Mouse (Mus musculus) CH12F3 (cell line): ENCODE results near the gene Samd10.

ENCODE experiments used
- in situ Hi-C: fragments of 300-500 bp; cut with MboI; formaldehyde crosslinking; loops from 2 replicates; pipeline ENCODE4 v1.14.3; 2020; ENCODE audit warnings: low sequenced_read_pairs

The Samd10 gene

DNA sequence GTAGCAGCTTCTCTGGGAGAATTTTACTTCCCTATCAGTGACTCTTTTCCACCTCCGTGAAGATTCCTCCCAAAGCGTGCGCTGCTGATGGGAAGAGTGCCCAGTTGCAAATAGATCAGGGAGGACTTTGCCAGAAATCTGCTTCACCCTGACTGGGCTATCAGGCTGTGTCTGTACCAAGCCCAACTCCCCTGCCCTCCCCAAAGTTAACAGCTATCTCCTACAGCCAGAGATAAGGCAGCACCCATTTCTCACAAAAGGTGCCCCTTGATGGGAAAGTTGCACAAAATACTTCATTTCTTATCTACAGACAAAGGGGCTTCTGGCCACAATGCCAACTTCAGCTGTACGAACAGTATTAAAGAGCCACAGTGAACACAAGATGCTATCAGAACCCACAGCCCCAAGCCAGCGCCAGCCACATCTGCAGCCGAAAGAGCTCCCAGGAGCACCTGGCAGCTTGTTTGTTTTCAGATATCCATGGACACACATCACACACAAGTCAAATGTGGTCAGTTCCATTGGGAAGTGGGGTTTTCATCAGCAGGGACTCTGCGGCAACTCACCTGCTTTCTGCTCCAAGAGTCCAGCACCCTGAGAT lies 20.9 kb downstream of the Samd10 start:
- in situ Hi-C loops, result loop anchor here (10.0 kb wide), 1 partner anchor 183 kb away; no protein-coding TSS in a partner anchor

DNA sequence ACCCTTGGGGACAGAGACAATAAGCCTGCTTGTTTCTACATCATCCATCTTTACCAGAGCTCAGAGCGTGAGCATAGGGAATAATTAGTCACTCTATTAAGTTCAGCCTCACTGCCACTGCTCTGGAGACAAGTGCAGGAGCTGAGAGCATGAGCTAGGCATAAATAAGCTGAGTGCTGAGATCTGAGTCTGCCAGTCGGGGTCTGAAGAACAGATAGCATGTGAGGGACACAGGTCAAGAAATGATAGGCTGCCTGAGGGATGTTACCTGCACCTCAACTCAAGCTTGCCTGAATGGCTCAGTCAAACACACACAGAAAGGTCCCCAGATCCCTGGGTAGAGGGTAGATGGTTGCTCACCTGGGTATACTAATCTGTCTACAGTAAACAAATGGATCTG lies 21.9 kb downstream of the Samd10 start:
- in situ Hi-C loops, result loop anchor here (10.0 kb wide), 1 partner anchor 182 kb away; no protein-coding TSS in a partner anchor

DNA sequence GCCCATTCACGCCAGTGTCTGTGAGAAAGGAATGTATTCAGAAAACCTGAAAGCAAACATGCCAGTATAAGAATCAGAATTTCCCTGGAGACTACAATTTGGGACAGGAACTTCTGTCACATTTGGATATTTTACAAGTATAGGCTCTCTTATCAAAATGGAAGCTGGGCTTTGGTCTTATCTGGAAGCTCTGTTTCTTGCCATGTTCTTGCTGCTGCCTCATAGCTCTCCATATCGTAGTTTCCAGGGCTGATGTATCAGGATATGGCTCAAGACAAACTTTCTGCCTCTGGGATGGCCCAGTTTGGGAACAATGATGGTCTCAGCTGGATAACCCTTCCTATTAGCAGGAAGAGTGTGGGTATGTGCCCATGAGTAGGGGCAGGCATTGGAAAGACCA lies 22.4 kb downstream of the Samd10 start:
- in situ Hi-C loops, result loop anchor here (10.0 kb wide), 1 partner anchor 182 kb away; no protein-coding TSS in a partner anchor

DNA sequence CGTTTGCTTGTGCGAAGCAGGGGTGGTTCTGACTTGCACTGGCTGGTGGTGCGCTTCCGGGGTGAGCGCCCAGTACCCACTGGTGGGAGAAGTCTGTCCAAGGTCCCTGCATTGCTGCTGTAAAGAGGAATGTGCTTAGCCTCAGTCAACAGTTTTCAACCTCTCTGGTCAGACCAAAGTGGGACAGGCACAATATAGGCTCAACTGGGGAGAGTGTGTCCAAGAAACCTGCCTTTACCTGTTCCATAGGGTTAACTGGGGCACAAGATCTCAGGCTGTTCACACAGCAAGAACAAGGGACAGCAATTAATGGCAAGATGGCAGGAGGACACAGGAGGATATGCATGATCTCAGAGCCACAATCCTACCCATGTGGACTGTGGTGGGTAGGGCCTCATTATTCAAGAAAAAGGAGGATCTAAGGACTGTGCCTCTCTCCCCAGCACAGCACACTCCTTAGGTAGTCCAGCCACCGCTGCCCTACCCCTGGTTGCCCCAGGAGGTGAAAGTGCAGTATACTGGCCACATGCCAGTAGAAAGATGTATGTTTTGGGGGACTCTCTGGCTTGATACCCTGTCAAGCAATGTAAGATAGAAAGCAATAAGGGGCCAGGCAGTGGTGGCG lies 24.0 kb downstream of the Samd10 start:
- in situ Hi-C loops, result loop anchor here (10.0 kb wide), 1 partner anchor 180 kb away; no protein-coding TSS in a partner anchor

DNA sequence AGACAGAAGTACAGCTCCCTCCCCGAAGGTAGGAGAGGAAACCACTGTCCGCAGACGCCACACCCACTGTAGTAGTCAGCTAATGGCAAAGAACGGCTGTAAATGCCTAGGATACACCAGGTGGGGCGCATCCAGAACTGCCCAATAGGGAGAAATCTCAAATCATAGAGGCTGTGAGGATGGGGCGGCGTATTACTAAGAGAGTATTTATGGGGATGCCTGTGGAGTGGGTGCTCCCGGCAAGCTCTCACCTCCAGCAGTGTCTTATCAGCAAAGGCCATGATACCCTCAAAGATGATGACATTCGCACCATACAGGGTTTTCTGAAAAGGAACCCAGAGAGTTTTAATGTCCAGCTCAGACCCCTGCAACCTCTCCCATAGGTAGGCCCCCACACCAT lies 25.1 kb downstream of the Samd10 start:
- in situ Hi-C loops, result loop anchor here (10.0 kb wide), 1 partner anchor 179 kb away; no protein-coding TSS in a partner anchor

DNA sequence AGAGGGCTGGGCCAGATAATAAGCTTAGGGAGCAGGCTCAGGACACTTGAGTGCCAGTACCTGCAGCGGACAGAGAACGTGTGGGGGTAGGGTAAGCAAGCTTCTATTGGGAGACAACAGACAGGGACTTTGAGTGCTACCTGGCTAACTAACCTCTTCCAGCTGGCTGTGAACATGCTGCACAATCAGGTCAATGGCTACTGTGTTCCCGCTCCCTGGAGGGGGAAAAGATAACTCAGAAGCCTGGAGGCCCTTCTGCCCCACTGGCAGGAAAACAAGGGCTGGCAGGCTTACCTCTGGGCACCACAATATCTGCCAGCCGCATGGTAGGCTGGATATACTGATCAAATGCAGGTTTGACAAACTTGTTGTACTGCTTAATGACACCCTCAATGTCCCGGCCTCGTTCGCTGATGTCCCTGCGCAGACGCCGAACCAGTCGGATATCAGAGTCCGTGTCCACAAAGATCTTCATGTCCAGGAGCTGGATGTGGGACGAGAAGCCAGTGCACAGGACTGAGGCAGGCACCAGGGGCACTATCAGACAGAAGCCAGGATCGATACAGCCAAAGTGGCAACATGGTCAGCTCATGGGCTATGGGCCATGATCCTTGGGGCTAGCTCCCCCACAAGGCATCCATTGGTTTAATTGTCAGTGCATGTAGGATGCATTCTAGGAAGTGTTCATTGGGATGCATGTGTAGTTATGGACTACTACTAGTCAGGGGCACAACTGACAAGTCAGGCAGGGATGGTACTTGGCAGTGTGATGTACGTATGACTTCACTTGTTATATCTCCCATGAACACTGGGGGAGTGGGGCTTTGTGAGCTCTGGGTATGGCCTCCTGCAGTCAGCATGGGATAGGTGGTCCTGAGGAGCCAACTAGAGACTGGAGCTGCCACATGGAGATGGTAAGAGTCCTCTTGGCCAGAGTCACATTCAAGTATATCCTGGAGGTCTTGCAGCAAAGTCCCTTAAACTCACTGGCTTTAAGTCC lies 25.8 kb downstream of the Samd10 start:
- in situ Hi-C loops, result loop anchor here (10.0 kb wide), 1 partner anchor 178 kb away; no protein-coding TSS in a partner anchor

DNA sequence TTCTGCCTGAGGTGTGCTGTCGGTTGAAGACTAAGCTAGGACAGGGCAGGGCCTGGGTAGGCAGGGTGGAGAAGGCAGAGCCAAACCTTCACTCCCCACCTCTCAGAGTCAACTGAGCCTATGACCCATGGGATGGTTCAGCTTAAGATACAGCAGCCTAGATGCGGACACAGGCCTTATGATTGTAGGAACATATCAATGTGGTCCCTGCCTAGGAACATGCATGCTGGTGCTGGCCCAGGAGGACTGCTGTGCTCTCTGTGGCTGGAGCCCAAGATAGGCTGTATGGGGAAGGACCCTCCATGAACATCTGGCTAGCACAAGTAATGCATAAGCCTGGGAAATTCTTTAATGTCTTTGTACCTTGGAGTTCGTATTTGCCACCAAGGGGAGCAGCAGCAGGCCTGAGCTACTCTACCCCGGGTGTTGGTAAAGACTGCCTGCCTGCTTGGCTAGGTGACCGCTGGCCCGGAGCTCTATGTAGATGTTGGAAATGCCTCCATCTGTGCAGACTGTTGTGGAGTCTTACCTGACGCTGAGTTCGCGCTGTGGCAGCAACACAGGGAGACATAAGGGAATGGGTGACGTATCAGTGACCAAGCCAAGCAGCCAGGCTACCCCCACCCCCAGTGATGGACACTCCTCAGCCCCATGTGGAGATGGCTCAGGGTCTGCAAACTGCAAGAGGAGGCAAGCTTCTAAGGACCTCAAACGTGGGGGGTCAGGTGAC lies 26.9 kb downstream of the Samd10 start:
- in situ Hi-C loops, result loop anchor here (10.0 kb wide), 1 partner anchor 177 kb away; no protein-coding TSS in a partner anchor

DNA sequence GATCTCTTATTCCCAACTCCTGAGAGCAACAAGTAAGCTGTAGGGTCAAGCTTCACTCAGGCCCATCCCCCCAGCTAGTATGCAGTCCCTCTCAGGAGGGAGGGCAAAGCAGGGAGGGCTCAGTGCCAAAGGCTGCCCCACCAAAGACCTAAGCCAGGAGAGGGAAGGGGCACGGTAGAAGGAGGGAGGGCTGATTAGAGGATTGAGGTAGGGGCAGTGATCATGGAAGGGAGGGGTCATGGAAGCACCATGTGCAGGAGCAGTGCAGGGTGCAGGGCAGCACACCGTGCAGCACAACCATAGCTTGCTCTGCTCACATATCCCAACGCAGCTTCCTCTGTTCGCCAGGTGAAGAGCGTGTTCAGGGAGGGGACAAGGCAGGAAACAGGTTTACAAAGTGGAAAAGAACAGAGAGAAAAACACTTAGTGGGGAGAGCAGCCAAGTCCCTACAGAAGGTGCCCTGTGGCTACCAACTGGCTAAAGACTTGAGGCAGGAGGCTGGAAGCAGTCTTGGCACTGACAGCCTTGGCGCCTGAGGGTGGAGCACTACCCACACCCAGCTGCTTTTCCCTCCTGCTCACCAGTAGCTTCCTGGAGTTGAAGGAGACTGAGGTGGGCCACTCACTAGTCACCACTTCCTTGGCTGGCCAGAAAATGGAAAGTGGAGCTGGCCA lies 28.0 kb downstream of the Samd10 start:
- in situ Hi-C loops, result loop anchor here (10.0 kb wide), 1 partner anchor 176 kb away; no protein-coding TSS in a partner anchor

DNA sequence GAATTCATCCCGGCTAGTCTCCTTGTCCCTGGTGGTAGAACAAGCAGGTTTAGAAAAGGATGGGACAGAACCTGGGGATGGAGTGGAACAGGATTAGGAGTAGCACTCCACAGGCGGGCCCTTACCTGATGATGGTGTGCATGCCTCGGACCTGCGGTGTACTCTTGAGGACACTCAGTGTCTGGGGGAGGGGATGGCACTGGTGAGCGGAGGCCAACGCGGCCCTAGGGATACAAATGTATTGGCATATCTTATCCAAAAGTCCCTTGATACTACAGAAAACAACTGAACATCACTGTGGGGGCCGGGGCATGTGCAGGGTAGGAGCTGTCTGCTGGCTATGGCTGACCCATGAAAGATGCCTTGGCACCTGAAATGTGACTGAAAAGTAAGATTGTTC lies 28.6 kb downstream of the Samd10 start:
- in situ Hi-C loops, result loop anchor here (10.0 kb wide), 1 partner anchor 176 kb away; no protein-coding TSS in a partner anchor

DNA sequence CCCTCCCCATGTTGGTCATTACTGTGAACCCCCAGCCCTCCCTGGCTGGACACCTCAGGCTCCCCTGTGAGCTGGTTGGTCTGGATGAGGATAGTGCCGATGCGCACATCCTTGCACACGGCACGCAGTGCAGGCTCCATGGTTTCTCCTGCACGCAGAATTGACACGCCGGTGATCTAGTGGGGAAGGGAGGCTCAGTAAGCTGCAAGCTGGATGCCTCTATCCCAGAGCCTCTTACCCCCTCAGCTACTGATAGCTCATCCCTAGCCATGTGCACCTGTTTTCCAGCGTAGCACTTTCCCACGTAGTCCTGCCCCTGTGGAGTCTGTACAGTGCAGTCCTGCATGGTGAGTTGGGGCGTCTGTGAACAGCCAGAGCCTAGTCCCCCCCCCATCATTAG lies 29.2 kb downstream of the Samd10 start:
- in situ Hi-C loops, result loop anchor here (10.0 kb wide), 1 partner anchor 175 kb away; no protein-coding TSS in a partner anchor

DNA sequence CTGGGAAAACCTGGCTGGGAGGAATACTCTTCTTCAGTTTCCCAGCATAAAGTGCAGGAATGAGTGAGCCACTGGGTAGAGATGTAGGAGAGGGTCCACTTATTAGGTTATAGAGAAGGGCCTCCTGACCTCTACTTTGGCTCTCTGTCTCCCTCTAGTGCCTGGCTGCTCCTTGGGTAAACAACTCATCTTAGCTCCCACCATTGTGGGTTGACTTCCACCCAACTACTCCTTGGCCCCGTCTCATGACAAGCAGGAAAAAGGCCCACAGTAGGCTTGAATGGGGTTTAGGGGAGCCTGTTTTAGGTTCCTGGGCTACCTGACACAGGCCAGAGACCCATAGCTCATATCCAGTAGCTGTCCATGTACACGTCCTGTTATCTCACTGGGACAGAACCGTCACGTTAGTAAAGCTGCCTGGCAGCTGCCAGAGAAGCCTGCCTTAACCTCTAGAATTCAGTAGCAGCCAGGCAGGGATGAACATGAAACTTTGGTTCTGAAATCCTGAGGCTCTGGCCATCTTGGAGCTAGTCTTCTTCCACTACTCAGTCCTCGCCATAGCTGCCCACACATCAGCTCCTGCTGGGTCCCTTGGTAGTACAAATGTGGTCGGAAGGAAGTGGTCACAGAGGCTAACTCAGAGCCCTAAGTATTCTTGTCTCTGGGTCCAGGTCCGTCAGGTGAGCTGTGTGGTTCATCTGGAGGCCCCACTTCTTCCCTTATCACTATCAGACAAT lies 30.6 kb downstream of the Samd10 start:
- in situ Hi-C loops, result no loop called here

DNA sequence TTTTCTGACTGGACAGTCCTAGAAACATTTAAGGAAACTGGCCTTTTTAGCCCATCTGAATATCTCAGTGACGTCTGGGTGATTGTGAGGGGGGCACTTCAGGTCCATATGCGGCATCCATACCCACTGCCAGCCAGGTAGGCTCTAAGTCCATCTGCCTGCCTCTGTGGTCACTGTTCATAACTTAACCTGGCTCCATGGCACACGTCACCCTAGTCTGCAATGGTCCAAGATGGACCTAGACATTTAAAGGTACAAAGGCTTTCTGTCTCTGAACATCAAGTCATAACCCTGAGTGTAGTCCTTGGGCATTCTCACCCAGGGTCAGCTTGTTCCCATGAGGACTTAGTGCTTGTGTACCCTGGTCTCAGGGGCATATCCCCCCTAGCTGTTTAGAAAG lies 31.7 kb downstream of the Samd10 start:
- in situ Hi-C loops, result no loop called here

DNA sequence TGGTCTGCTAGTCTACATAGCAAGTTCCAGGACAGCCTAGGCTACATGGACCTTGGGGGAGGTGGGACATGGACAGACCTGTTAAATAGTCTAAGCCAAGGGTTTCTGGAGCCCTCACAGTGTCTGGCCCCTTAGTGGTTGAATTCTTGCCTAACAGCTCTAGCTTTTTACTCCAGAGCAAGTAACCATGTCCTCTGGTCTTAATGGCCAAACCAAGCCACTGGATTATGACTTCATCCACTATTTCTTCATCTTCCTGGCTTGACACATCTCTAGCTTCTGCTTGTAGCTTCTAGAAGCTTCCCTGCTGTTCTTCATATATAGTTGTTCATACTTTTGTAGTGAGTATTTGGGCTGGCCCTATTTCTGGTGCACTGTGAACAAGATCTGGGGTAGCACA lies 45.2 kb downstream of the Samd10 start:
- in situ Hi-C loops, result no loop called here

DNA sequence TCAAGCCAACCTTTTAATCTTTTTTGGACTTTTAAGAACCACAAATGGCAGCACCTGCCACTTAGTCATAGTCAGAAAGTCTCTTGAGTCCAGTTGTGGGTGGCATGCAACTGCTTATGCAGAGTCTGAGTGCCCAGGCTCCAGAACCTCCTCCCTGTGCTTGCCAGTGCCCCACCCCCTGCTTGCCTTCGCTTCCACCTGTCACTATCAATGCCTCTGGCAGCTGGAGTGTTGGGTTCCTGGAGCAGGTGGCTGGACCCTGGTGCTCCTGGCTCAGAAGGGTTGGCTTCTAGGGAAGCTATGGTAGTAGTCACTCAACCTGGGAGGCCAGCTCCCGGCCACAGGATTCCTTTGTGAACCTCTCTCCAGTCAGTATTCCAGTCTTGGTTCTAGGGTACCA lies 48.8 kb downstream of the Samd10 start:
- in situ Hi-C loops, result no loop called here

DNA sequence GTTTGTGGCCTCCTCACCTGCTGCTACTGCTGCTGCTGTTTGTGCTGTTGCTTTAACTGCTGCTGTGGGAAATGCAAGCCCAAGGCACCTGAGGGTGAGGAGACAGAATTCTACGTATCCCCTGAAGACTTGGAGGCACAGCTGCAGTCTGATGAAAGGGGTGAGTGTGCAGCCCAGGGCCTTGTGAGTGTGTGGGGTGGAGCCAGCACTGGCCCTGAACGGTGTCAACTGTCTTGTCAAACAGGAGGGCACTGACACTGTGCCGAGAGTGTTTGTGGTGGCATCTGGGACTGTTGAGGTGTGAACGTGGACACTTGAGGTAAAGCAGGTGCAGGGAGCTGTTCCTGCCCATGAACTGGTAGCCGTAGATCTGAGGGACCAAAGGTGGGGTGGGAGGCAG lies 50.3 kb downstream of the Samd10 start:
- in situ Hi-C loops, result no loop called here

DNA sequence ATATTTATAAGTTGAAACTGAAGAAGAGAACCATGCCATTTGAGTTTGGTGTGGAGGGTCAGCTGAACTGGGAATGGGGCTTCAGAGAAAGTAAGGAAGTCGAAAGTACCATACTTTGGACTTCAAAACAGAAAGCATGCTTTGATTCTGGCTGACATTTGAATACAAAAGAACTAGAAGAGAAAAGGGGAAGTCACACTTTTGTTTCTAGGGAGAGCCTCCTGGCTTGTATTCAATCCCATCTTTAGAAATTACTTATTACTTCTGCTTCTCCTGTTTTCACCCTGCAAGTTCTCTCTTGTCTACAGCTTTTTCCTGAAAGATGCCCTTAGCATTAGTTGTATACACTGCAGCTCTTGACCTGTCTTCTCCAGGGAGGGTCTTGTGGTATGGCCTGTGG lies 50.8 kb downstream of the Samd10 start:
- in situ Hi-C loops, result no loop called here

DNA sequence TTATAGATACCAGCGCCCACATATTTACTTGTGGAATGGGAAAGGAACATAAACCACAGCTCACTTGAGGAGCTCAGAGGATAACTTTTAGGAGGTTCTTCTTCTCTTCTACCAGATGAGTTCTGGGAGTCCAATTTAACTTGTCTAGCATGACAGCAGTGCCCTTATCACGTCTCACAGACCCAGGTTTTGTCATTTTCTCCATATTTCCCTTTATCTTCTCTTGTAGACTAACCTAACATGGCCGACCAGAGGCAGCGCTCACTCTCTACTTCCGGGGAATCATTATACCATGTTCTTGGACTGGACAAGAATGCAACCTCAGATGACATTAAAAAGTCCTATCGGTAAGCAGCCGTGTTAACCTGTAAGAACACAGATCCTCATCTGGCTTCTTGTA lies 52.9 kb downstream of the Samd10 start:
- in situ Hi-C loops, result no loop called here
